Mouse (Mus musculus): ENCODE results near the gene Fancd2.
A peak's percentile ranks its signal among the peaks of the same experiment; 100 is the strongest.

The Fancd2 gene

DNA sequence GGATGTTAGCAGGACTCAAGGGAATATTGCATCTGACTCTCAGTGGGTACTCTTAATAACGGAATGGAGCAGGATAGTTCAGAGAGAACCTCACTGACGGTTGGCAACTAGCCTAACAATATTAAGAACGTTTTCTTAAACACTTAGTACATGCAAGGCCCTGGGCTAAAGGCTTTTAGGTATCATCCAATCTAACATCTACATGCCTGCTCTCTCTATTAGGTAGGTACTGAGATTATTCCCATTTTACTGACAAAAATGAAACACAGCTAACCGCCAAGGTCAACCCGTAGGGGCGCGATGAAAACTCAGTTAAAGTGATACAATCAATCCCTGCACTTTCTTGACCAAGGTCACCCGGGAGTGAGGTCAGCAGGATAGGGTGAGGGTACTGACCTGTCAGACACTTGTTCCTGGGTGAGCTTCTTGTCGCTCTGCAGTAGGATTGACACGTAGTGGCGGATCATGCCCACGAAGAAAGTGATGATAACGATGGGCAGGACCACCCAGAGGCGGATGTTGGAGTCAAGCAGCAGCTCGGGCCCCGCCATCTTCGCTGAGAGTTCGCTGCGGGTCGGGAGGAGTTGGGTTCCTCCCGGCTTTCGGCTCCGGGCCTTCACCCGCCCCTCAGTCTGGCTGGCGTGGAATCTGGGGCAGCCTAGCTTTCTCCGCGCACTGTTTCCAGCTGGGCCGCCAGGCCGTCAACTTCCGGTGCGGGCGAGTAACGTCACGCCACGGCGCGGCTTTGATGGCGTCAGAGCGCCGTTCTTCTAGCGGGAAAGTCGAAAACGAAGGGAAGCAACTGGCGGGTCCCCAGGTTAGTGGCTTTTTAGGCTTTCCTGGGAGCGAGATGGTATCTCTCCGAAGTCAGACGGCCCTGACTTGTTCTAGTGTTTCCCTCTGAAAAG lies at the start of gene Fancd2, which contains the start of gene Emc3:
Gene Fancd2 (plus strand): TSS at position 751 of the 908 bp plus-strand sequence.
Gene Emc3 (minus strand): TSS at position 721 of the 908 bp plus-strand sequence.
- DNase-seq (ENCODE audit: extremely low read depth, insufficient read length, low spot score), result peak; percentile 96

DNA sequence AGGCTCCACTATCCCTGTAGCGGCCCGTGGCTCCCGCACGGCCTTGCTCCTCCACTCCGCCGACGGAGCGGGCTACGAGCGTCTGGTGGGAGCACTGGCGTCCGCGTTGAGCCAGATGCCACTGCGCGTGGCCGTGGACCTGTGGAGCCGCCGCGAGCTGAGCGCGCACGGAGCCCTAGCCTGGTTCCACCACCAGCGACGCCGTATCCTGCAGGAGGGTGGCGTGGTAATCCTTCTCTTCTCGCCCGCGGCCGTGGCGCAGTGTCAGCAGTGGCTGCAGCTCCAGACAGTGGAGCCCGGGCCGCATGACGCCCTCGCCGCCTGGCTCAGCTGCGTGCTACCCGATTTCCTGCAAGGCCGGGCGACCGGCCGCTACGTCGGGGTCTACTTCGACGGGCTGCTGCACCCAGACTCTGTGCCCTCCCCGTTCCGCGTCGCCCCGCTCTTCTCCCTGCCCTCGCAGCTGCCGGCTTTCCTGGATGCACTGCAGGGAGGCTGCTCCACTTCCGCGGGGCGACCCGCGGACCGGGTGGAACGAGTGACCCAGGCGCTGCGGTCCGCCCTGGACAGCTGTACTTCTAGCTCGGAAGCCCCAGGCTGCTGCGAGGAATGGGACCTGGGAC lies 48.9 kb upstream of the Fancd2 start:
- DNase-seq (ENCODE audit: extremely low read depth, insufficient read length, low spot score), result no peak

DNA sequence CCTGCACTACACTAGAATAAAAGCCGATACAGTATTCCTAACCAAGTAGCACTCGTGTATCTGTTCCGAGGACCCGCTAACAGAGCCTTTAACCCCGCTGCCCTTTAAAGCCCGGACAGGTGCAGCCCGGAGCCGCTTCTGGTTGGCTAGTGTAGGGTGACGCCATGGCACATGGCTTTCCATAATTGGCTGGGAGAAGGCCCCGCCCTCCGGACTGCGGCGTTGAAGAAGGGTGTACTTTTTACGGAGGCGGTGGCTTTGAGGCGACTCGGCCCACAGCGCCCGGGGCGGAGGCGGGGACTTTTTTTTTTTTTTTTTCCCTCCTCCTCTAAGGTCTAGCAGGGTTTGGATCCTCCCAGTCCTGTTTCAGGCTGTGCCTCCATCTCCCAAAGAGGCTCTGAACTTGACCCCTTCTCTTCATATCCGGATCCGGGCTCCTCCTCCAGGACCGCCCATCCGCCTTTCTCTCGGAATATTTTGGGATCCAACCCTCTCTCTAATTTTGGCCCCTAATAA lies 48.3 kb upstream of the Fancd2 start, which contains the start of gene Creld1:
Gene Creld1 (plus strand): TSS at position 198 of the 516 bp plus-strand sequence.
- DNase-seq (ENCODE audit: extremely low read depth, insufficient read length, low spot score), result no peak

DNA sequence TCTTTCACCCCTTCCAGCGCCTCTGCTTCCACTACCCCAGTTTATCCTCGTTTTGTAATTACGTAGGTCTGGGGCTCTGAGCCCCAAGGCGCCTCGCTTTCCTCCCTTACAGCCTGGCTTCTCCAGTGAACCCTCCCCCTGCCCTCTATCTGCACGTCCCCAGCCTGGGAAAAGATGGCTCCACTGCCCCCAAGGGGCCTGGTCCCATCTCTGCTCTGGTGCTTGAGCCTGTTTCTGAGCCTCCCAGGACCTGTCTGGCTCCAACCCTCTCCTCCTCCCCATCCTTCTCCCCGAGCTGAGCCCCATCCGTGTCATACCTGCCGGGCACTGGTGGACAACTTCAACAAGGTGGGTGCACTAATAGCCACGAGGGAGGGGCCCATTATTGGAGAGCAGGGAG lies 47.8 kb upstream of the Fancd2 start:
- no peak for DNase-seq (ENCODE audit: extremely low read depth, insufficient read length, low spot score)

DNA sequence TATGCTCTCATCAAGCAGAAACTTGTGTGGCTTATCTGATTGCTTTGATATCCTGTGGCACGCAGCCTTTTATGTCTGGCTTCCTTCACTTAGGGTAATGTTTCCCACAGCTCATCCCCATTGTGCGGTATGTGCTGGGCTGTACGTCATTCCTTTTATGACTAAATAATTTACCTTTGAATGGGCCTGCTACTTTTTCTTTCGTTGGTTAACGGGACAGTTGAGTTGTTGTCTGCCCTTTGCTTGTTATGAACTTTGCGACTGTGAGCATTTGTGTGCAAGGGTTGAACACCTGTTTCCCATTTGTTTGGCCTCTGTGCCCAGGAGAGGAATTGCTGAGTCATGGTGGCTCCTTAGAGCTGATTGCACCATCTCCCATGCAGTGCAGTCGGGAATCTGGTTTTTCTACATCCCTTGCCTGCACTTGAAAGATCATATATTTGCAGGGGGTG lies 44.3 kb upstream of the Fancd2 start:
- peak; percentile 62 for DNase-seq (ENCODE audit: extremely low read depth, insufficient read length, low spot score)

DNA sequence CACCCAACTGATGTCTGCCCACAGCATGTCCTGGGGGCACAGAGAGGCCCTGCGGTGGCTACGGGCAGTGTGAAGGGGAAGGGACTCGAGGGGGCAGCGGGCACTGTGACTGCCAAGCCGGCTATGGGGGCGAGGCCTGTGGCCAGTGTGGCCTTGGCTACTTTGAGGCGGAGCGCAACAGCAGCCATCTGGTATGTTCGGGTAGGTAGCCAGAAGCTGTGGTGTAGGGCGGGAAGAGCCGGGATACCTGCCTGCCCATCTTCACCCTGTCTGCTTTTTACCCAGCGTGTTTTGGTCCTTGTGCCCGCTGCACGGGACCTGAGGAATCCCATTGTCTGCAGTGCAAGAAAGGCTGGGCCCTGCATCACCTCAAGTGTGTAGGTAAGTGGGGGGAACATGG lies 42.1 kb upstream of the Fancd2 start:
- no peak for DNase-seq (ENCODE audit: extremely low read depth, insufficient read length, low spot score)

DNA sequence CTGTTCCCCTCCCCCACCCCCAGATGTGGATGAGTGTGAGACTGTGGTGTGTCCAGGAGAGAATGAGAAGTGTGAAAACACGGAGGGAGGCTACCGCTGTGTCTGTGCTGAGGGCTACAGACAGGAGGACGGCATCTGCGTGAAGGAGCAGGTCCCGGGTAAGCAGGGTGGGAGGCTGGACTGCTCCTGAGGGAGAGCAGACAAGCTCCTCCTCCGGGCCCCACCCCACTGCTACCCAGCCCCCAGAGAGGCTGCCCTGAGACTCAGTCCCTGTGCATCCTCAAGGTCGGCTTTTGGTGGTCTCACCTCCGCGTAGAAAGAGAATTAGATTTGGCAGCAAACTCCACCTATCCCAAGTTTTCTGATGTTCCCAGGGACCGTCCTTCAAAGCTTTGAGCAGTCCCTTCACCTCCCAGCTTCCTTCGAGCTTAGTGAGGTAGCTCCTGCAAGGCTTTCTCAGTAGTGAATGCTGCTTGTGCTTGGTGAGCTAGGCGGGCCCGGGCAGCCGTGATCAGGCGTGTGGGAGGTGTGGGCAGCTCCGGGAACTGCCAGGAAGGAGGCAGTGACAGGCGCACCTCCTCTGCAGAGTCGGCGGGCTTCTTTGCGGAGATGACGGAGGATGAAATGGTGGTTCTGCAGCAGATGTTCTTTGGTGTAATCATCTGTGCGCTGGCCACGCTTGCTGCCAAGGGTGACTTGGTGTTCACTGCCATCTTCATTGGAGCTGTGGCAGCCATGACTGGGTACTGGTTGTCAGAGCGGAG lies 39.2 kb upstream of the Fancd2 start:
- DNase-seq (ENCODE audit: extremely low read depth, insufficient read length, low spot score), result no peak

DNA sequence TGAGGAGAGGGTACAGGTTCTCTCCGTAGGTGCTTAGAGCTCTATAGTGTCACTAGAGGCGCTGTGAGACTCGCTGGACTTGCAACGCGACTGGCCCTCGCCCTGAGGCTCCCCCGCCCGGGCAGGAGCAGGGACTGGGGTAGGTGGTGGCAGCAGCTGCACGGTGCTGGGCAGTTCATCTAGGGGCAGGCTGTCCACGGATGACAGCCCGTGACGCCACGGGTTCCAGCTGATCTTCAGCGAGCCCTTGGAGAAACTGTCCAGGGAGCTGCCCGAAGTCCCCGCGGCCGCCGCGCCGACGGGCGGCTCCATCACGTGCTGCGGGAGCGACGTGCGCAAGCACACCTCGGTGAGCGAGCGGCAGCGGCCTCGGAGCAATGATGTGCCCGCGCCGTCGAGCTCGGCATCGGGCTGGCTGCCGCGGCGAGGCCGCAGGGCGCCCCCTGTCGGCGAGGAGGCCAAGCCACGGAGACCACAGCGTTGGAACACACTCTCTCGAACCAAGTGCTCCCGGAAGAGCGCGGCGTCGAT lies 37.2 kb upstream of the Fancd2 start:
- DNase-seq (ENCODE audit: extremely low read depth, insufficient read length, low spot score), result no peak

DNA sequence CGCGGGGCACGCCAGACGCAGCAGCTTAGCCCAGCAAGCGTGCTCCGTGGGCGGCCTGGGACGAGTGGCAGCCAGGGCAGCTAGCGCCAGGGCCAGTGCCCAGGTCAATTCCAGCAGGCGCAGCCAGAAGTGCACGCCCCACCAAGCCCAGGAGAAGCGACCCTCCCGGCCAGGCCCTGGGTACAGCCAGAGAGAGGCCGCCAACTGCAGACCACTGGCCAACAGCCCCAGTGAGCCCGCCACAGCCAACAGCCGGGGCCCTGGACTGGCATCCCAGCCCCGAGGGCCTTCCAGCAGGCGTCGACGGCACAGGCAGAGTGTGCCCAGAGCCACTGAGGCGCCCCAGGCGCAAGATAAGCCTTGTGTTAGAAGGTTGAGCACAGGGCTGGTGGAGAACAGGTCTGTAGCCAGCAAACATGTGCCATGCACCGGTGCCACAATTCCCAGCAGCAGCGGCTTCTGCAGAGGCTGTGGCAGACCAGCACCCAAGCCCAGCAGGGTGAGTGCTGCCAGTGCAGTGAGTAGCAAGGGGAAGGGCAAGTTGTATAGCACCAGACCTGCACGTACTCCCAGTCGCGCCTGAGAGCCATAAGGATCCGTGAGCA lies 36.3 kb upstream of the Fancd2 start:
- DNase-seq (ENCODE audit: extremely low read depth, insufficient read length, low spot score), result peak; percentile 41

DNA sequence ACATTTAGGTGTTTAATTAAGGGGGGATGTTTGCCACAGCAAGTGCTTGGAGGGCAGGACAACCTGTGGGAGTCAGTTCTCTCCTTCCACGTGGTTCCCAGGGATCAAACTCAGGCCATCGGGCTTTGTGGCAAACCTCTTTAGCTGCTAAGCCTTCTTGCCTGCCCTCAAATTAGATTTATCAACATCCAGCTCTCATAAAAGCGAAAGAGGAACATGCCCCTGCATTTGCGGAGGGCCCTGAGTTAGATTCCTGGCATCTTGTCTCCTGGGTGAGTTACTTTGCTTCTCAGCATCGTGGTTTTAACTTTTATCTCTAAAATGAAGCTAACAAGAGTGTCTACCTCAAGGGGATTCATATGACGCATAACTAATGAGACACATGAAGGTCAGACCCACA lies 32.1 kb upstream of the Fancd2 start:
- no peak for DNase-seq (ENCODE audit: extremely low read depth, insufficient read length, low spot score)

DNA sequence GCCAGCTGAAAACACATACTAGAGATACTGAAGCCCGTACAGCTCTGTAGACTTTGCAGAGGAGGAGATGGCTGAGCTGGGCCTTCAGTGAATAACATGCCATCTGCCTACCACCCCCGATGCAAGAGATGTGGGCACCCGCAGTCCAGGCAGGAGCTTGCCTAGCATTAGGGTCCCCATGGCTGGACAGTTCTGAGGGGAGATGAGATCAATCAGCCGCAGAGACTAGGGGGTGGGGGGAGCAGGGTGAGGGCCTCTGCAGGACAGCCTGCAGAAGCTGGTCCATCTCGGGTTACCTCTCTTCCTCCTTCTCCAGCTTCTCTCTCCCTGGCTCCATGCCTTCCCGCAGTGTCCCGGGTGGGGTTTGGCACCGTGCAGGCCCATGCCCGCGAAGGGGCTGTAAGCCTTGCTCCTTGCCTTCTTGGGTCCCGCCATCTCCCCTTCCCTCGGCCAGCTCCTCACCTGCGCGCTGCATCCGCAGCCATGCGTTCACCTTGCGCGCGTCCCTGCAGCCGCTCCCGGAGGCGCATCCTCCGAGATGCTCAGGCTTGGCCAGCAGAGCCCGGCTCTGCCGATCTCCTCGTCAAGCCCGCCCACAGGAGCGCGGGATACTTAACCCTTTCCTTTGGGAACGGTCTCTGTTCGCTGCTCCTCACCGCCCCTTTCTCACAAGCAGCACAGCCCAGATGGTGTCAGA lies 29.9 kb upstream of the Fancd2 start, which contains the start of gene Prrt3:
Gene Prrt3 (minus strand): TSS at position 544 of the 697 bp plus-strand sequence.
- no peak for DNase-seq (ENCODE audit: extremely low read depth, insufficient read length, low spot score)

DNA sequence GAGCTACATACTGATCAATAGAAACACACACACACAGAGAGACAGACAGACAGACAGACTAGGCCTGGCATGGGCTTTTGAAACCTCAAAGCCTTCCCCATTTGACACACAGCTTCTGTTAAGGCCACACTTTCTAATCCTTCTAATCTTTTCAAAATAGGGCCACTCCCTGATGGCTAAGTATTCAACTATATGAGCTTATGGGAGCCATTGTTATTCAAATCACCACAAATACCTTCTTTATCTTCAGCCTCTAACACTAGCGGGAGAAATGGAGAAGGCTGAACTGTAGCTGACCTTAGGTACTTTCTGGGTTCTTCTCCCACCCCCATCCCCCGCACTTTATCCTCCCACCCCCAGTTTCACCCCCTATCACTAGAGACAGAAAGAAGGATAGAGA lies 28.7 kb upstream of the Fancd2 start:
- no peak for DNase-seq (ENCODE audit: extremely low read depth, insufficient read length, low spot score)

DNA sequence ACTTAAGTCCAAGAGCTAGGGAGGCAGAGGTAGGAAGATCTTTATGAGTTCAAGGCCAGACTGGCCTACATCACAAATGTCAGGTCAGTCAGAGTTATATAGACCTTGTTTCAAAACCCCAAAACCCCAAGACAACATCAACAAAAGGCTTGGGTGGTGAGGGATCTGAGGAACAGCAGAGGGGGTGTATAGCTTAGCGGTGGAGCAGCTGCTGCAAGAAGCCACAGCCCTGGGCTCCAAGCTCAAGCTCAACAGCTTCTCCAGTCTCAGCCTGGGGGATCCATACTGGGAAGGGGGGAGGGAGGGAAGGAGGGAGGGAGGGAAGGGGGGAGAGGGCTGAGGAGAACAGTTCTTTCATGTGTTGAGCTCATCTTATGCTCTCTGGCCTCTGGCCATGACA lies 25.8 kb upstream of the Fancd2 start:
- DNase-seq (ENCODE audit: extremely low read depth, insufficient read length, low spot score), result no peak

DNA sequence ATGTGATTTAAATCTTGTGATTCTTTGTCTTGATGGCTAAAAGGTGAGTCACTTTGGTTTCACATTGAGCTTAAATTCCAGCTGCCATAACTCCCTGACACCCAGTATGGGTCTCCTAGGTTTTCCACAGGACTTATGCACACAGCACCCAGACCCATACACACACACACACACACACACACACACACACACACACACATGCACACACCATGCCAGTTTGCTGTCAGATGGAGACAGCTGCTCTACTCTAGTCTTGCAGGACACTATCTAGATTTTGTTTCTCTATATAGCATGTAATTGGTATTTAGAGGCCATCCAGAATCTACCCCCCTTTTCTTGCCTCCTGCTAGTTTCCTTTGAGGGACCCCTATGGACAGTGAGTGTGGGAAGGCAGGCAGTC lies 24.4 kb upstream of the Fancd2 start:
- DNase-seq (ENCODE audit: extremely low read depth, insufficient read length, low spot score), result no peak

DNA sequence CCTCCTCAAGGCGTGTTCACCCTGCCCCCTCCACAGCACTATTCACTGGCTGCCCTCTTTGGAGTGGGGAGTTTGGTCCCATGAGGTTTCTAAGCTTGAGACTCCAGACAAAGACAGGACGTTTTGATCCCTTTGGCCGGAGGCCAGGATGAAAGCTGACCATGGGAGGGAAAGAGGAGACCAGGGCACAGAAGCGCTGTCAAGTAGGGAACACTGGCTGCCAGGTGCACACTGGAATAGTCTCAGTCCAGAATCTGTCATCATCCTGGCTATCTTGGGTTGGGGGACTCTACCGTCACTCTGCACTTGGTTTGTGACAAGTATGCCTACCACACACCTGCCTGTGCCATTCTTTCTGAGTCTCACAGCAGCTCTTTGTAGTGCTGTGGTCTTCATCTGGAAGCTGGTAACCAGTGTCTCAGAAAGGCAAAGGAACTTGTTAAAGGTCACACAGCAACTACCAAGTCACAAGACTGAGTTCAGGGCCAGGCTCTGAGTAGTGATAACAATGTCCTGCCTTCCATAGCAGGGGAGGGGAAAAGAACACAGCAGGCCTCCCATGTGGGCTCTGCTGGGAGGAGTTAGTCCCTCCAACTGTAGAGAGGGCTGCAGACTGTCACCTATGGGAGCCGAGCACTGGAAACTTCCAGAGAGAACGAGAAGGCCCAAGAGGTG lies 23.1 kb upstream of the Fancd2 start:
- no peak for DNase-seq (ENCODE audit: extremely low read depth, insufficient read length, low spot score)

DNA sequence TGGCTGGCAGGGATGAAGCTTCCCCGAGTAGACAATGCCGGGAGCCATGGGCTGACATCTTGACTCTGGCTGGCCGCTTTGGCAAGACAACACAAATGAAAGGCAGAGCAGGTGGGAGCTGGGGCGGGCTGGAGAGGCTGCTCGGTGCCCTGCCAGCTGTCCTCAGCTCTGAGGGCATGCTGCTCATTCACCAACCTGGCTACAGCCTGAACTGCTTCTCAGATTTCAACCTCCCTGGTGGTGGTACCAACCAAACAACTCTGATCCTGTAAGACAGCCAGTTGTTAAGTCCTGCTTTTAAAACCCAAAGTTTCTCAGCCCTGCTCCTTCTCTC lies 22.6 kb upstream of the Fancd2 start:
- peak; percentile 50 for DNase-seq (ENCODE audit: extremely low read depth, insufficient read length, low spot score)

DNA sequence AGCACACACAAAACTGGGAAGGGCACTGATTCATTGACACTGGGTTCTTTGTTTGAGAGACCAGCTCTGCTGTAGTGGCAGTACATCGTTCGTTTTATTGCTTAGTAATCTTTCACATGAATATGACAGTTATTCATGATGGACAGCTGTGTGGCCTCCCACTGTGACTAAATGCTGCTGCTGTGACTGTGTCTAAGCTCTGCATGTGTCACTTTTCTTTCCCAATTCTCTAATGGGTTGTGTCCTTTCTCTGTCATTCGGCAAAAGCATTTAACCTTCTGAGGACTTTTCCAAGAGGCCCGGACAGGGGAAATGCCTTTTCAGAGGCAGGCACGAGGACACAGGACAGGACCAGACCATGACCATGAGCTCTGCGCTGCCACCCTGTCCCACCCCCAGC lies 17.5 kb upstream of the Fancd2 start:
- DNase-seq (ENCODE audit: extremely low read depth, insufficient read length, low spot score), result peak; percentile 30

DNA sequence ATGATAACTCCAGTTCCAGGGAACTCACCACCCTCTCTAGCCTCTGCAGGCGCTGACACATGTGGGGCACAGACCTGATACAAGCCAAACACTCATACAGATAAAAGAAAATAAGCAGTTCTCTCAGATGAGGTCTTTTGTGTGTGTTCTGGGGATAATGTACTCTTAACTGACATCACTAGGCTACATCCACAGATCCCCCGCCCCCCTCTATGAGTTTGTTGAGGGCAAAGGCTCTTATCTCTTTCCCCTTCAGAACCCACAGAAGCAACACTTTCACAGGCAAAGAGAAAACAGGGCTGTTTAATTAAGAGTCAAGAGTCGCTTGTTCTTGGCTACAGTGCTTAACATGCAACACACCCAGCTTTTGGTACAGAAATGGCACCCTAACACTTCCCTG lies 16.9 kb upstream of the Fancd2 start:
- DNase-seq (ENCODE audit: extremely low read depth, insufficient read length, low spot score), result no peak

DNA sequence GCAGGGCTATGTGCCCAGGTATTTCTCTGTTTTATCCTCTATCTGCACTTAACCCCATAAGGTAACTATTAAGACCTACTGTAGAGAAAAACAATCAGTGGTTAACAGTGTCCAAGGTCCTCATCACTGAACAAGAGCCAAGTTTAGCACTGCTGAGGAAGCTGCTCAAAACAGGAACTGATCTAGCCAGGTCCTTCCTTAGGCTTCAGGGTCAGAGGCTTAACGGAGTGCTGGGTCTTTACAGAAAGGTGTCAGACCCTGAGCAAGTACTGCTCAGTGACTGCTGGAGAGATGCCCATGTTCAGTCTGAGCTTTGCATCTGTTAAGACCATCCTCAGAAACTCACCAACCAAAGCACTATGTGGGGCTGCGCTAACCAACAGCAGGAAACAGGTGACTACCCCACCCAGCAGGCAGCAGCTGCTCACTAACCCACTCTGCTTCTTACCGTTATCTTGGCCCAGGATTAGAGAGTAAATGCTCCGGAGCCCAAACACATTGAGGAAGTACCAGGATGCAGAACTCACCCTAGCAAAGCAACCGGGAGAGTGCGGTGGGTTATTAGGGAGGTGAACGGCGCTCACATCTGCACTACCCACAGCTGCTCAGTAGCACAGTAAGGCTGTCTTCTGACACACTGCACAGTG lies 13.9 kb upstream of the Fancd2 start:
- DNase-seq (ENCODE audit: extremely low read depth, insufficient read length, low spot score), result no peak
